Comparison of ENCODE assay signal across 8 mouse cellular contexts in the genomic region with DNA sequence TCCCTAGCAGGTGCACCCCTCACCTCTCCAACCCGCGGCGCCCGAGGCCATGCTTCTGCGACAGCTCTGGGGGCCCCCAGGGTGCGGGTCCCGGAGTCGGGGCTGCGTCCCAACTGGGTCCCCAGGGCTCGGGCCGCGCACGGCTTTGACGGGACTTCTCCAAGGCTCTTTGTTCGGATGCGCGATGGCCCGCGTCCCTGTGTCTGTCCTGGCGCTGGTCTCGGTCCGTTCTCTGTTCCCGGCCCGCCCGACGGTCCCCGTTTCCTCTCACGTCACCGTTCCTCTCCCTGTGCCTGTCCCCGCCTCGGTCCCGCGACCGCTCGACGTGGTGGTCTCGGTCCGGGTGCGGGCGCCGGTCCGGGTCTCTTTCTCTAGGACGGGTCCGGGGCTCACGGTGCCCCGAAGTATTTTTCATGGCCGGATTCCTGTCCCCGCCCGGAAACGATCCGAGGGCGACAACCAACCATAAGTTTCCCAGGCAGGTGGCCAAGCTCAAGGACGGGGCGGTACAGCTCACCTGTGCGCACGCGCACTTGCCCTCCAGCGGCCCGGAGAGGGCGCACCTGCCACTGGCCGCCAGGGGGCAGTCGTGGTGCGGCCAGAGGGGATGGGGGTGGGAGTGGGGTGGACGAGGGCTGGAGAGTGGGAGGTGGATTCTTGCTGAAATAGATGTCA. TPM values are rescaled to one million over a fixed set of nuclear protein-coding genes. Genes with fewer than 3 reads are reported as not detected.
DNase-seq lines count a peak whose midpoint lies in the region; ATAC-seq and TF ChIP-seq lines count a peak whose summit lies in the region.
"Had no signal": no experiment of that assay in that cellular context is flagged by ENCODE, and none has a peak within 500 bp of the region (broad histone marks: within the 10 kb centered on the region; RNA-seq: fewer than 3 reads in every experiment).

Gene Marveld3, minus strand, starts transcription at position 511 of the 675 bp plus-strand sequence.

- H3K27ac ChIP-seq in ES-Bruce4 (ENCODE audit: insufficient read depth, low read length): no peak within 1 kb of the TSS
- H3K27ac ChIP-seq in intestine, embryonic 16.5 days (ENCODE audit: low read length): 0 out of 2 replicates have a peak within 1 kb of the TSS, but pooled peaks have one; percentile 2
- H3K27ac ChIP-seq in liver, postnatal 0 days (ENCODE audit: low read depth): no peak within 1 kb of the TSS
- no peak within 1 kb of the TSS for H3K27ac ChIP-seq in olfactory bulb, adult 2 months (ENCODE audit: insufficient read depth, low read depth, low read length)
- H3K27ac ChIP-seq: macrophage had no signal

- WGBS in intestine, embryonic 16.5 days: 3% methylated on average over 64 of the region's 64 CpGs
- 5% methylated on average over 61 of the region's 64 CpGs for WGBS in liver, postnatal 0 days (ENCODE audit: insufficient replicate concordance)
- WGBS in olfactory bulb, adult 2 months: 2% methylated on average over 64 of the region's 64 CpGs

- peak; percentile 23 for DNase-seq in T-cell, adult 2 months (ENCODE audit: low spot score)
- DNase-seq in liver, postnatal 0 days: peak; percentile 79
- no peak for DNase-seq in frontal cortex, adult 2 months (ENCODE audit: extremely low spot score in 1 of 2, low spot score in 1 of 2)

- peaks cover 9% of the 10 kb centered on the region for H3K27me3 ChIP-seq in ES-Bruce4 (ENCODE audit: control insufficient read depth, insufficient read depth, low read length, poor library complexity, severe bottlenecking)
- H3K27me3 ChIP-seq in erythroblast, embryonic 14.5 days (ENCODE audit: control insufficient read depth): peaks cover 33% of the 10 kb centered on the region
- peaks cover 17% of the 10 kb centered on the region for H3K27me3 ChIP-seq in intestine, embryonic 16.5 days (replicated peaks; ENCODE audit: control insufficient read depth, insufficient read depth, low read length)
- peaks cover 43% of the 10 kb centered on the region for H3K27me3 ChIP-seq in liver, postnatal 0 days (ENCODE audit: insufficient read depth, low read length)

- no peak for TF ChIP-seq POLR2A in ES-Bruce4 (IDR thresholded peaks at IDR 0.05; ENCODE audit: insufficient read depth, low read length)
- TF ChIP-seq POLR2A in olfactory bulb, adult 2 months (IDR thresholded peaks at IDR 0.05; ENCODE audit: insufficient read depth, low read depth, low read length): no peak

- no peaks in the 10 kb centered on the region for H3K4me1 ChIP-seq in ES-Bruce4 (ENCODE audit: control insufficient read depth, insufficient read depth, low read length)
- H3K4me1 ChIP-seq in erythroblast, embryonic 14.5 days (ENCODE audit: control insufficient read depth): peaks cover 8% of the 10 kb centered on the region
- peaks cover 20% of the 10 kb centered on the region; the same call in 1 of the 2 replicates for H3K4me1 ChIP-seq in intestine, embryonic 16.5 days (ENCODE audit: control insufficient read depth, insufficient read depth, low read length)
- H3K4me1 ChIP-seq in liver, postnatal 0 days (ENCODE audit: insufficient read depth): peaks cover 15% of the 10 kb centered on the region
- peaks cover 22% of the 10 kb centered on the region for H3K4me1 ChIP-seq in olfactory bulb, adult 2 months (ENCODE audit: control insufficient read depth, insufficient read depth, low read length)

- no peak for TF ChIP-seq EP300 in ES-Bruce4 (IDR thresholded peaks at IDR 0.05; ENCODE audit: insufficient read depth, low read depth, low read length)
- no peak for TF ChIP-seq EP300 in liver, postnatal 0 days (IDR thresholded peaks at IDR 0.05; ENCODE audit: low read depth)

- no peaks in the 10 kb centered on the region for H3K36me3 ChIP-seq in ES-Bruce4 (ENCODE audit: control insufficient read depth, insufficient read depth, low read length, poor library complexity, severe bottlenecking)
- no peaks in the 10 kb centered on the region for H3K36me3 ChIP-seq in erythroblast, embryonic 14.5 days (ENCODE audit: control insufficient read depth)
- no peaks in the 10 kb centered on the region for H3K36me3 ChIP-seq in intestine, embryonic 16.5 days (ENCODE audit: control insufficient read depth, insufficient read depth, low read length)
- no peaks in the 10 kb centered on the region for H3K36me3 ChIP-seq in liver, postnatal 0 days (replicated peaks; ENCODE audit: insufficient read depth, low read length)

- peak; percentile 91 for TF ChIP-seq CTCF in ES-Bruce4 (IDR thresholded peaks at IDR 0.05; ENCODE audit: low read depth, low read length)
- peak; percentile 92 for TF ChIP-seq CTCF in liver, postnatal 0 days (IDR thresholded peaks at IDR 0.05; ENCODE audit: low read depth)
- TF ChIP-seq CTCF in olfactory bulb, adult 2 months (IDR thresholded peaks at IDR 0.05; ENCODE audit: insufficient read depth, low read depth, low read length): peak; percentile 82; the same call in 1 of the 2 replicates

- H3K4me3 ChIP-seq in ES-Bruce4 (ENCODE audit: low read depth, low read length): peak within 1 kb of the TSS; percentile 68
- peak within 1 kb of the TSS; percentile 24 for H3K4me3 ChIP-seq in erythroblast, embryonic 14.5 days (replicated peaks)
- peak within 1 kb of the TSS; percentile 64 for H3K4me3 ChIP-seq in intestine, embryonic 16.5 days (ENCODE audit: low read length)
- H3K4me3 ChIP-seq in liver, postnatal 0 days (ENCODE audit: low read depth, low read length): peak within 1 kb of the TSS; percentile 49
- H3K4me3 ChIP-seq in olfactory bulb, adult 2 months (ENCODE audit: insufficient read depth, low read depth, low read length): peak within 1 kb of the TSS; percentile 33

- peak within 1 kb of the TSS; percentile 62 for H3K9ac ChIP-seq in ES-Bruce4 (ENCODE audit: low read depth, poor library complexity, severe bottlenecking)
- H3K9ac ChIP-seq in intestine, embryonic 16.5 days (ENCODE audit: low read depth, low read length): peak within 1 kb of the TSS; percentile 74
- peak within 1 kb of the TSS; percentile 41 for H3K9ac ChIP-seq in liver, postnatal 0 days (replicated peaks)

- peak within 1 kb of the TSS; percentile 69 for H3K4me2 ChIP-seq in intestine, embryonic 16.5 days (ENCODE audit: low read depth, low read length)
- peak within 1 kb of the TSS; percentile 74 for H3K4me2 ChIP-seq in liver, postnatal 0 days (ENCODE audit: low read depth, low read length)

- ATAC-seq in intestine, embryonic 16.5 days: peak; percentile 68
- ATAC-seq in liver, postnatal 0 days: peak; percentile 82

- H3K9me3 ChIP-seq in ES-Bruce4 (replicated peaks; ENCODE audit: control insufficient read depth, insufficient read depth, low read length, poor library complexity, severe bottlenecking): no peaks in the 10 kb centered on the region
- no peaks in the 10 kb centered on the region for H3K9me3 ChIP-seq in erythroblast, embryonic 14.5 days (ENCODE audit: control insufficient read depth, low read length)
- no peaks in the 10 kb centered on the region for H3K9me3 ChIP-seq in intestine, embryonic 16.5 days (ENCODE audit: control insufficient read depth, low read length)
- H3K9me3 ChIP-seq in liver, postnatal 0 days (ENCODE audit: low read length): no peaks in the 10 kb centered on the region

RNA-seq across cellular contexts. Expression of gene Marveld3, which starts in this region (rescaled TPM):
- polyA plus RNA-seq in ES-Bruce4 (2011; ENCODE audit: insufficient read depth, insufficient read length, low read depth, missing spikeins): 6.4 and 9.3 TPM in 2 replicates
- polyA plus RNA-seq in erythroblast, embryonic 14.5 days (2012): not detected in 2 replicates
- 12.0 and 17.1 TPM in 2 replicates for polyA plus RNA-seq in intestine, embryonic 16.5 days (2015; fragmentation: Nextera tagmentation; extraction: Ambion mirVana)
- polyA plus RNA-seq in liver, postnatal 0 days (2015; fragmentation: Nextera tagmentation; extraction: Ambion mirVana): 0.58 and 0.69 TPM in 2 replicates
- polyA plus RNA-seq in olfactory bulb, adult 2 months (2012; ENCODE audit: insufficient read depth, insufficient read length, low replicate concordance, missing spikeins): not detected in 2 replicates
- polyA plus RNA-seq in frontal cortex, adult 2 months (2012; rRNA removed): 0.16 and 0.38 TPM in 2 replicates
- polyA plus RNA-seq: macrophage had no signal

Comparison
In these comparisons a context has a peak if more than half of its experiments do, and no peak if none do; other contexts are left out.
1. Peak in DNase-seq, ATAC-seq, H3K4me3 ChIP-seq, H3K9ac ChIP-seq and H3K4me2 ChIP-seq in liver, postnatal 0 days; RNA of the gene not detected or under 1 TPM.